Mouse (Mus musculus) embryonic fibroblast, embryonic 13.5 days (primary cell): ENCODE measurements around the gene Zfp935. TPM values are rescaled to one million over a fixed set of nuclear protein-coding genes. Genes with fewer than 3 reads are reported as not detected.
A peak's percentile ranks its signal among the peaks of the same experiment; 100 is the strongest.
"Not testable (repeated sequence)": the region's sequence is repeated elsewhere in the genome, so short reads cannot be mapped to it uniquely, and the experiment has no call there.

ENCODE experiments used
- H3K27ac ChIP-seq: 2 replicates; pipeline ENCODE4 v1.5.1; 2012; ENCODE audit warnings: low read length, control low read depth, inconsistent platforms; ENCODE audit not compliant: insufficient read depth
- H3K4me1 ChIP-seq: 2 replicates; pipeline ENCODE4 v1.6.1; 2011; ENCODE audit warnings: low read length; ENCODE audit not compliant: control insufficient read depth, insufficient read depth
- H3K4me3 ChIP-seq: 2 replicates; pipeline ENCODE4 v1.5.1; 2011; ENCODE audit warnings: mild to moderate bottlenecking, control low read depth, low read length; ENCODE audit not compliant: insufficient read depth
- POLR2A ChIP-seq: IDR thresholded peaks from 2 replicates; pipeline ENCODE4 v1.6.1; 2011; ENCODE audit warnings: low read depth, mild to moderate bottlenecking, control low read depth, low read length, moderate library complexity
- polyA plus RNA-seq: library from polyadenylated mRNA; stranded (reverse); fragments of >200 nt; gene quantifications from 2 replicates; pipeline ENCODE4 v1.2.4, GENCODE M21; 2011; ENCODE audit warnings: low read depth; ENCODE audit not compliant: missing spikeins, insufficient read length

Gene Zfp935
- 0.86 TPM in 1 of 2 replicates, not detected in the other for polyA plus RNA-seq

GRCm38 (mm10) chr13:62558189-62559110, at the start of gene Zfp935:
Zfp935 (minus strand) TSS chr13:62558511.
- H3K27ac ChIP-seq, H3K4me1 ChIP-seq: not testable (repeated sequence)
- H3K4me3 ChIP-seq, result peak within 1 kb of the TSS; percentile 59

GRCm38 (mm10) chr13:62571099-62571498, 12.8 kb upstream of the Zfp935 start, which contains the start of gene Zfp934:
Zfp934 (minus strand) TSS chr13:62571199.
- H3K4me1 ChIP-seq, H3K27ac ChIP-seq, H3K4me3 ChIP-seq: not testable (repeated sequence)

GRCm38 (mm10) chr13:62561696-62562095, 3.4 kb upstream of the Zfp935 start:
- H3K4me1 ChIP-seq, H3K27ac ChIP-seq, H3K4me3 ChIP-seq: not testable (repeated sequence)

- H3K4me1 ChIP-seq, H3K4me3 ChIP-seq, H3K27ac ChIP-seq: not testable (repeated sequence)
Observed at GRCm38 (mm10) chr13:62530129-62530528, 28.2 kb downstream of the Zfp935 start.

GRCm38 (mm10) chr13:62510641-62511420, 47.5 kb downstream of the Zfp935 start:
- H3K4me3 ChIP-seq, H3K27ac ChIP-seq, H3K4me1 ChIP-seq: not testable (repeated sequence)

GRCm38 (mm10) chr13:62472661-62473060, 85.7 kb downstream of the Zfp935 start:
- H3K4me1 ChIP-seq, H3K27ac ChIP-seq, H3K4me3 ChIP-seq: not testable (repeated sequence)

- not testable (repeated sequence) for H3K4me3 ChIP-seq, H3K27ac ChIP-seq, H3K4me1 ChIP-seq
Observed at GRCm38 (mm10) chr13:62469947-62470346, 88.4 kb downstream of the Zfp935 start.

GRCm38 (mm10) chr13:62466424-62467334, 91.6 kb downstream of the Zfp935 start, which contains the start of gene Gm49359:
Gm49359 (minus strand) TSS chr13:62466832.
- Histone ChIP-seq H3K4me3 (peak within 1 kb of the TSS; percentile 63), H3K27ac (peak within 1 kb of the TSS; percentile 19; the same call in 1 of the 2 replicates)
- not testable (repeated sequence) for H3K4me1 ChIP-seq
- peak; percentile 76 for TF ChIP-seq POLR2A

Other genes with a start within 250 kb of the Zfp935 start
- 2.8 and 3.2 TPM in 2 replicates for gene Gm3604, start 175.3 kb downstream of the Zfp935 start, polyA plus RNA-seq
- gene Gm49359, start 91.7 kb downstream of the Zfp935 start, polyA plus RNA-seq, result 16.2 and 16.3 TPM in 2 replicates
- 10.0 and 11.5 TPM in 2 replicates for gene Zfp934, start 12.7 kb upstream of the Zfp935 start, polyA plus RNA-seq
- 3.4 and 4.9 TPM in 2 replicates for gene 6720489N17Rik, start 65.7 kb upstream of the Zfp935 start, polyA plus RNA-seq
- gene Platr25, start 202.2 kb upstream of the Zfp935 start, polyA plus RNA-seq, result 10.6 and 21.3 TPM in 2 replicates
- 2.0 and 6.3 TPM in 2 replicates for gene Gm5141, start 227.3 kb upstream of the Zfp935 start, polyA plus RNA-seq